Mouse (Mus musculus) testis, postnatal 14 days (tissue): ENCODE measurements at regions not wholly inside any gene's neighbourhood (a gene's known extent, or its start where the extent isn't known, plus 50 kb on each side); places are given as distances from the start of the nearest gene placed in this dataset.

Experiments
- DNase-seq: peaks from one replicate; pipeline ENCODE4 v3.0.0; 2021; ENCODE audit warnings: low spot score

DNA sequence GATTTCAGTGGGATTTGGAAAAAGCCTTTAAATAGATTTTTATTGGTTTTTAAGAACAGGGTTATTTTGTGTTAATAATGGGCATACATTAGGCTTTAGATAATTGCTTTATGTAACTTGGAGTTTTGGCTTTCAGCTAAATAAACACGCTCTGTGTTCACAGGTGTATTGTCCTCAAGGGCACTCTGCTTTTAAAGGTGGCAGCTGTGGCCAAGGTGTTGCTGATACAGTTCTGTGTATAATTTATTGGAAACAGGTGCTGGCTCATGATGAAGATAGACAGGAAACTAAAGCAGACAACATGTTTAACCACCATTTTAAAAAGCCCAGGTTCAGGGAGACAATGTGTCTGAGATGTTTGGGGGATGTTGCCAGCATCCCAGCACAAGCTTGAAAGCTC lies 242.3 kb upstream of the Lrtm1 start:
- no peak for DNase-seq

- no peak for DNase-seq
Measured at GRCm38 (mm10) chr14:28777791-28778190, 240.2 kb upstream of the Lrtm1 start.

- no peak for DNase-seq
Measured at GRCm38 (mm10) chr14:28781660-28782059, 236.3 kb upstream of the Lrtm1 start.

- DNase-seq, result no peak
Measured at GRCm38 (mm10) chr14:28784106-28784633, 233.8 kb upstream of the Lrtm1 start.

DNA sequence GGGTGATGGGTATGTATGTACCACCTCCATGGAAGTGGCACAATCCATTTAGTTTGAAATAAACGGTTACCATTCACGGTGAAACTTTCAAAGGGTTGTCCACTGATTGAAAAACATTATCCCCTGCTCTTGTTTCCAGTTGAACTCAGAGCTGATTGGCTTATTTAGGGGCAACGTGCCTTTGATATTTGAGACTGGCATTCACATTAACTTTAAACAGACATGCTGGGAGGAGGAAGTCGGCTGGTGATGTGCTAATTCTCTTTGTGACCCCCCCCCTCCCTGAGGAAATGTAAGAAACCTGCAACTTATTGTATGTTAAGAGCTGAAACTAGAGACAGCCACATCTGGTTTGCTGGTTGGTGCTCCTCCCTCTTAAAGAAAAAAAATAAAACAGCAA lies 219.7 kb upstream of the Lrtm1 start:
- no peak for DNase-seq

- no peak for DNase-seq
Measured at GRCm38 (mm10) chr14:28801681-28802080, 216.3 kb upstream of the Lrtm1 start.

DNA sequence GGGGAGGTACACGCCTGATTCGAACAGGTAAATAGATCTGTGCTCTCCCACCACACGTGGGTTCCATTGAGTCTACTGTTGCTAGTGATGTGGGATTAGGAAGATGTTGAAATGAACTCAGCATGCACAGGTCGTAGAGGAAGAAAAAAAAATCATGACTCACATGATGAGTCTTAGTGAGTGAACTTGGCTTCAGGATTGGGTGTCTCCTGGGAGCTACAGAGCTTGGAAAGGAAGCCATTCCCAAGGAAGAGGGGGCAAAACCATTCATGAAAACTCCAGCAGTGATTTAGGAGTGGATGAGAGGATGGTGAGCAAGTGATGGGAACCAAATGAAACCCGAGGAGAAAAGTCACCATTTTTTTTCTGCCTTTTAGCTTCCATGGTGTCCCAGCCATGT lies 215.9 kb upstream of the Lrtm1 start:
- DNase-seq, result no peak

DNA sequence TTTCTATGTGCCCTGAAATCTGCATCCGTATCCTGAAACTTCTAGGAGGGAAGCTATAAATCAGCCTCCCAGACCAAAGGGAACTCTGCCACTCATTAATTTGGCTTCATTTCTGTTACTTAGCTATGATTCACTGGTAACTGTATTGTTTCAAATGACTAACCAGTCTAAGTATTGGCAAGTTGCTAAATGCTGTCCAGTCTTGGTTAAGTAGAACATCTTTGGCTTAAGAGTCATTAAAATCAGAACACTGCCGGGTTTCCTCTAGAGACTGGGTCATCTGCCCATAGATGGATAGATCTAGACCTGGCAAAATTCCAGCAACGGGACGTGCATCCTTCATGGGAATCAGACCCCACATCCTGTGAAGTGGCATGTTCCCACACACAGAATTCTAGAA lies 209.9 kb upstream of the Lrtm1 start:
- no peak for DNase-seq

GRCm38 (mm10) chr14:28809355-28809754 lies 208.7 kb upstream of the Lrtm1 start:
- no peak for DNase-seq

- DNase-seq, result no peak
Measured at GRCm38 (mm10) chr14:28820970-28821369, 197.0 kb upstream of the Lrtm1 start.

DNA sequence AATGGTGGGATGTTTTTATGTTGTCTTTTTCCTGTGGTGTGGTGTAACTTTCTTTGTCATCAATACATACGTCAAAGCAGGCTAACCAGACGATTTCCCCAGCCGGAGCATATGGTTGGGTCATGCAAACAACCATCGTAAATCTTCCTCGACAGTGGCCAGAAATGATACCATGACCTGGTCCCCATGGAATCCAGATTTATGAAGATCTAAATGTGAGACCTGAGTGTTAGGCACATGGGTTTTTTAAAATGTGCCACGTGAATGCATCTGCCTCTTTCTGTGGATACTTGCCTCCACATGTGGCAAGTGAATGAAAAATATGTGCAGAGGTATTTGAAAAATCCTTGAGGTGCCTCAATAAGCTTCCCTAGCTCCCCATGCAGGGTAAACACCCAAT lies 190.8 kb upstream of the Lrtm1 start:
- DNase-seq, result no peak

DNA sequence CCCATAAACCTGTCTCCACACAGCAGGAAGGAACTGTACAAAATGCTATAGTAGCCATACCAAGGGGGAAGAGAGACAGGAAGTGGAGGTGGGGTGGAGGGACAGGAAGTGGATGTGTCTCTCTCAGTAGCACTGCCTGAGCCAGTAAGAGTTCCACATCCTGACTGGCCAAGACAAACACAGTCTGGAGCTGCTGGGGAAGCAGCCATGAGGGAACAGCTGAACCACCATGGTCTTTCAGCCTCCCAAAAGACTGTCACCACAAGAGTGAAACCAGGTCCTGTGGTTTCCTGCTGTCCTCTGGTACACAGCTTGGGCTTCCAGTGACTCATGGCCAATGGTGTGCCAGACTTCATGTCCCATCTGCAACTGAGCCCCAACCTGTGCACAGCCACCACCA lies 180.9 kb upstream of the Lrtm1 start:
- DNase-seq, result no peak

- DNase-seq, result no peak
Measured at GRCm38 (mm10) chr14:28848831-28849590, 169.0 kb upstream of the Lrtm1 start.
